Mouse (Mus musculus) midbrain, embryonic 14.5 days (tissue): ENCODE results near the gene Def8. TPM values are rescaled to one million over a fixed set of nuclear protein-coding genes. Genes with fewer than 3 reads are reported as not detected.
A peak's percentile ranks its signal among the peaks of the same experiment; 100 is the strongest.

Experiments used
- ATAC-seq: fragments of 200-750 bp; cut with Nextera tagmentation; 2 replicates; pipeline ENCODE4 v1.8.0; 2017; ENCODE audit warnings: moderate number of reproducible peaks, moderate library complexity; ENCODE audit not compliant: low FRiP score, low TSS enrichment
- DNase-seq: peaks from one replicate; pipeline ENCODE4 v3.0.0-alpha.2; 2015
- H3K27ac ChIP-seq: fragments of 300-500 bp; sonication (generic); replicated peaks from 2 replicates; pipeline ENCODE4 v1.5.1; 2014; ENCODE audit warnings: mild to moderate bottlenecking, low read depth, low read length, moderate library complexity
- H3K27me3 ChIP-seq: fragments of 300-500 bp; sonication (generic); 2 replicates; pipeline ENCODE4 v1.6.1; 2014; ENCODE audit warnings: low read length, control low read depth, mixed read lengths; ENCODE audit not compliant: control insufficient read depth, insufficient read depth
- H3K36me3 ChIP-seq: fragments of 300-500 bp; sonication (generic); 2 replicates; pipeline ENCODE4 v1.6.1; 2014; ENCODE audit warnings: low read length, control low read depth; ENCODE audit not compliant: control insufficient read depth, insufficient read depth
- H3K4me1 ChIP-seq: fragments of 300-500 bp; sonication (generic); 2 replicates; pipeline ENCODE4 v1.6.1; 2014; ENCODE audit warnings: mild to moderate bottlenecking, antibody characterized with exemption, low read length, control low read depth; ENCODE audit not compliant: control insufficient read depth, insufficient read depth
- H3K4me2 ChIP-seq: fragments of 300-500 bp; sonication (generic); 2 replicates; pipeline ENCODE4 v1.6.1; 2014; ENCODE audit warnings: mild to moderate bottlenecking, low read length, moderate library complexity
- H3K4me3 ChIP-seq: fragments of 300-500 bp; sonication (generic); replicated peaks from 2 replicates; pipeline ENCODE4 v1.5.1; 2014; ENCODE audit warnings: low read depth, low read length
- H3K9ac ChIP-seq: fragments of 300-500 bp; sonication (generic); replicated peaks from 2 replicates; pipeline ENCODE4 v1.6.1; 2014; ENCODE audit warnings: mild to moderate bottlenecking, low read length, moderate library complexity
- H3K9me3 ChIP-seq: fragments of 300-500 bp; sonication (generic); 2 replicates; pipeline ENCODE4 v1.6.1; 2016; ENCODE audit warnings: low read length, control low read depth, mixed read lengths; ENCODE audit not compliant: control insufficient read depth
- WGBS: fragments of 180-500 bp; shearing (Covaris S2); extraction: QIAGEN DNeasy Blood & Tissue Kit; methylation state at CpG from one replicate; pipeline ENCODE4 v1.1.7; 2014; 5-methylcytosine and 5-hydroxymethylcytosine counted together
- polyA plus RNA-seq: library from polyadenylated mRNA; unstranded; fragments of >200 nt; fragmentation: Nextera tagmentation; extraction: Ambion mirVana; gene quantifications from 2 replicates; pipeline ENCODE4 v1.2.1, GENCODE M21; 2014

Gene Def8
- polyA plus RNA-seq, 1 experiment from 2014 or later = 48.2 TPM

GRCm38 (mm10) chr8:123389026-123389425, 34.3 kb upstream of the Def8 start:
- ATAC-seq (no peak), DNase-seq (no peak)
- no peak overlapping the region for H3K4me3 ChIP-seq
- no peaks in the 10 kb centered on the region for H3K4me1 ChIP-seq
- no peaks in the 10 kb centered on the region for H3K27me3 ChIP-seq
- H3K4me2 ChIP-seq = no peak overlapping the region
- no peak overlapping the region for H3K9ac ChIP-seq
- H3K9me3 ChIP-seq = no peaks in the 10 kb centered on the region
- H3K27ac ChIP-seq = no peak overlapping the region
- WGBS = 96% methylated on average over 7 of the region's 7 CpGs
- H3K36me3 ChIP-seq = peaks cover 100% of the 10 kb centered on the region

DNA sequence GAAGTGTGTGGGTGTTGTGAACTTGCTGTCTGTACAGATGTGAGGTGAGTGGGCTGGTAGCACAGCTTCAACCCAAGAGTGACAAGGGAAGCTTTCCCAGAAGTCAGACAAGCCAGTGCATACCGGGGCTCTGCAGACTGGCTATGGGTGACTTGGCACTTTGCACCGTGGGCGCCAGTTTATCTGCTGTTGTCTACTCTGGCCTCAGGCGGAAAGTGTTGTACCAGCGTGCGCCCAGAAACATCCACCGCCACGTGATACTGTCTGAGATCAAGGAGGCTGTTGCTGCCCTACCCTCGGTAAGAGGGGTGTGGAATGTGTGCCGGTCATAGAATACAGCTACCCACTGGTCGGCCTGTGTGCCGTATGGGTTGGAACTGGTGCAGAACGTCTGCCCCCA, 25.0 kb upstream of the Def8 start:
- DNase-seq = no peak
- no peak overlapping the region for H3K4me2 ChIP-seq
- WGBS = 97% methylated on average over 13 of the region's 13 CpGs

GRCm38 (mm10) chr8:123401936-123402335, 21.4 kb upstream of the Def8 start:
- H3K4me3 ChIP-seq = no peak overlapping the region
- no peak overlapping the region for H3K4me2 ChIP-seq

More for the DNA sequence above, 25.0 kb upstream of the Def8 start:
- Histone ChIP-seq H3K4me3 (no peak overlapping the region), H3K27me3 (no peaks in the 10 kb centered on the region), H3K27ac (no peak overlapping the region), H3K36me3 (peaks cover 100% of the 10 kb centered on the region), H3K4me1 (no peaks in the 10 kb centered on the region), H3K9me3 (no peaks in the 10 kb centered on the region), H3K9ac (no peak overlapping the region)
- no peak for ATAC-seq

GRCm38 (mm10) chr8:123402730-123403326, 20.5 kb upstream of the Def8 start:
- ATAC-seq (no peak), DNase-seq (no peak)
- no peaks in the 10 kb centered on the region for H3K27me3 ChIP-seq
- H3K9me3 ChIP-seq = no peaks in the 10 kb centered on the region
- peaks cover 58% of the 10 kb centered on the region for H3K36me3 ChIP-seq
- H3K9ac ChIP-seq = no peak overlapping the region
- H3K27ac ChIP-seq = no peak overlapping the region
- peaks cover 6% of the 10 kb centered on the region for H3K4me1 ChIP-seq
- 92% methylated on average over 9 of the region's 9 CpGs for WGBS
- no peak overlapping the region for H3K4me2 ChIP-seq
- no peak overlapping the region for H3K4me3 ChIP-seq

More at GRCm38 (mm10) chr8:123401936-123402335, 21.4 kb upstream of the Def8 start:
- no peak for DNase-seq
- 89% methylated on average over 9 of the region's 9 CpGs for WGBS
- peaks cover 67% of the 10 kb centered on the region for H3K36me3 ChIP-seq
- H3K27me3 ChIP-seq = no peaks in the 10 kb centered on the region
- ATAC-seq = no peak
- no peak overlapping the region for H3K9ac ChIP-seq
- no peaks in the 10 kb centered on the region for H3K9me3 ChIP-seq
- H3K27ac ChIP-seq = no peak overlapping the region
- peaks cover 5% of the 10 kb centered on the region; the same call in 1 of the 2 replicates for H3K4me1 ChIP-seq

DNA sequence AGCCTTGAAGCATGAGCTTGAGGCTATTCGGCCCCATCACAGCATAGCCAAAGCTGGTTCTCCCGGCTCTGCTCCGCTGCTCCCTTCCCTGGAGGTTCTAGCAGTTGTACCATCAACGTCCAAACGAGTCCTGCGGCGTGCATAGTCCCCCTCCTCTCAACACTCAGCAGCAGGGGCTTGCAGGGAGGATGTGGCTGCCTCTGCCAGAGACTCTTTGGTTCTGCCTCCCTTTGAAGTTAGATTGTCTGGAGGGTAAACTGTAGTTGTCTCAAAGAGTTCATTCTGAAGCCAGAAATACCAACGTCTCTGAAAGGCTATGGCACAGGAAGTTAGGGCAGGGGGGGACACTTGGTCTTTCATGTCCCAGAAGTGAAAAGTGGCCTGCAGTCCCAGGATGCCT, 18.8 kb upstream of the Def8 start:
- Histone ChIP-seq H3K4me2 (no peak overlapping the region), H3K9me3 (no peaks in the 10 kb centered on the region), H3K27ac (peak overlapping the region; percentile 14; the same call in 1 of the 2 replicates), H3K9ac (no peak overlapping the region), H3K27me3 (no peaks in the 10 kb centered on the region), H3K4me1 (peaks cover 15% of the 10 kb centered on the region), H3K4me3 (no peak overlapping the region), H3K36me3 (peaks cover 41% of the 10 kb centered on the region)
- WGBS = 25% methylated on average over 8 of the region's 8 CpGs
- ATAC-seq = no peak
- no peak for DNase-seq

DNA sequence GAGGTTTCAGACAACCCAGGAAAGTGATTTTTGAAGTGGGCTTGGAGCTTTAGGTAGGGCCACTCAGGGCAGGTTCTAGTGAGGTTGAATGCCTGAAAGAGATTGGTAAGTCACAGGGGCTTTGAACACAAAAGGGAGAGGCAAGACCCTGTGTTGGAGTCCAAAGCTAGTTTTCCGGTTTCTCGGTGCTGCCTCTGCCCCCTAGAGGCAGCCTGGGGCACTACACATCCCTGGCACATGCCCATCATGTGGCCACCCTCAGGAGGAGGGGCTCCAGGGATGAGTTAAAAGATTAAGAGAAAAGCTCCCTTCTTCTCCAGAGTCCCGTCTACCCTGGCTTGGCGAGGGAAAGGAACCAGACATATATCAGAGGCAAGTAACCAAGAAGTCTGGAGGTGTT, 16.5 kb upstream of the Def8 start, which contains the start of gene Mc1r:
Mc1r (plus strand) TSS at position 322 of the 400 bp plus-strand sequence.
- Histone ChIP-seq H3K27ac (0 out of 2 replicates have a peak within 1 kb of the TSS, but pooled peaks have one; percentile 13), H3K4me3 (no peak within 1 kb of the TSS), H3K9me3 (no peaks in the 10 kb centered on the region), H3K4me2 (peak within 1 kb of the TSS; percentile 2; the same call in 1 of the 2 replicates), H3K9ac (no peak within 1 kb of the TSS), H3K4me1 (peaks cover 23% of the 10 kb centered on the region), H3K27me3 (no peaks in the 10 kb centered on the region), H3K36me3 (peaks cover 18% of the 10 kb centered on the region)
- ATAC-seq = no peak
- DNase-seq = peak; percentile 84
- 6% methylated on average over 4 of the region's 4 CpGs for WGBS

GRCm38 (mm10) chr8:123407612-123408011, 15.7 kb upstream of the Def8 start:
- no peak overlapping the region for H3K9ac ChIP-seq
- H3K27me3 ChIP-seq = no peaks in the 10 kb centered on the region
- WGBS = 97% methylated on average over 13 of the region's 13 CpGs
- DNase-seq (no peak), ATAC-seq (no peak)
- no peaks in the 10 kb centered on the region for H3K9me3 ChIP-seq
- peaks cover 23% of the 10 kb centered on the region for H3K4me1 ChIP-seq
- no peak overlapping the region for H3K4me3 ChIP-seq
- H3K36me3 ChIP-seq = peaks cover 10% of the 10 kb centered on the region
- H3K4me2 ChIP-seq = no peak overlapping the region
- H3K27ac ChIP-seq = no peak overlapping the region

- Histone ChIP-seq H3K4me3 (peak overlapping the region; percentile 98; the same call in 1 of the 2 replicates), H3K27me3 (no peaks in the 10 kb centered on the region), H3K36me3 (0 out of 2 replicates have a peak, but pooled peaks cover 4% of the 10 kb centered on the region), H3K4me1 (peaks cover 23% of the 10 kb centered on the region), H3K4me2 (peak overlapping the region; percentile 95), H3K27ac (peak overlapping the region; percentile 99), H3K9me3 (no peaks in the 10 kb centered on the region), H3K9ac (peak overlapping the region; percentile 6; the same call in 1 of the 2 replicates)
- 75% methylated on average over 9 of the region's 9 CpGs for WGBS
- DNase-seq (no peak), ATAC-seq (no peak)
Measured at GRCm38 (mm10) chr8:123408586-123409544, 14.5 kb upstream of the Def8 start.
